21 mouse cellular contexts compared by ENCODE assay signal in genomic region chr3:89686031-89686430, GRCm38 (mm10). TPM values are rescaled to one million over a fixed set of nuclear protein-coding genes. Genes with fewer than 3 reads are reported as not detected.
A peak's percentile ranks its signal among the peaks of the same experiment; 100 is the strongest.
DNase-seq lines count a peak whose midpoint lies in the region; ATAC-seq and TF ChIP-seq lines count a peak whose summit lies in the region.
"Had no signal": no experiment of that assay in that cellular context is flagged by ENCODE, and none has a peak within 500 bp of the region (broad histone marks: within the 10 kb centered on the region; RNA-seq: fewer than 3 reads in every experiment).

No protein-coding gene starts in this region.

- no peak overlapping the region for H3K4me2 ChIP-seq in intestine, embryonic 16.5 days (ENCODE audit: low read depth, low read length)
- H3K4me2 ChIP-seq: forebrain, embryonic 13.5 days; heart, embryonic 11.5 days; heart, embryonic 15.5 days had no signal

- H3K79me2 ChIP-seq in MEL (ENCODE audit: control insufficient read depth, insufficient read depth, low read length, poor library complexity) = no peaks in the 10 kb centered on the region

- TF ChIP-seq CTCF in MEL (IDR thresholded peaks at IDR 0.05 in 2 of 3, conservative IDR thresholded peaks at IDR 0.05 in 1 of 3; ENCODE audit: control insufficient read depth in 1 of 3, insufficient read depth in 1 of 3, low read depth in 2 of 3, low read length in 3 of 3, poor library complexity in 1 of 3, severe bottlenecking in 1 of 3) = no peak
- TF ChIP-seq CTCF in gastrocnemius, adult 2 months (IDR thresholded peaks at IDR 0.05) = no peak

- no peak for ATAC-seq in intestine, embryonic 16.5 days
- ATAC-seq: forebrain, embryonic 13.5 days; forebrain, postnatal 0 days; hindbrain, embryonic 16.5 days had no signal

- peaks cover 0 to 4% of the 10 kb centered on the region in 2 experiments; a peak in 2 of 4 replicates for H3K4me1 ChIP-seq in MEL (ENCODE audit: control insufficient read depth in 1 of 2, insufficient read depth in 2 of 2, low read length in 2 of 2)
- H3K4me1 ChIP-seq in intestine, embryonic 16.5 days (ENCODE audit: control insufficient read depth, insufficient read depth, low read length) = no peaks in the 10 kb centered on the region

- no peak overlapping the region for H3K9ac ChIP-seq in MEL (ENCODE audit: control insufficient read depth, low read depth, low read length, poor library complexity, severe bottlenecking)
- no peak overlapping the region for H3K9ac ChIP-seq in intestine, embryonic 16.5 days (ENCODE audit: low read depth, low read length)
- H3K9ac ChIP-seq: forebrain, embryonic 13.5 days; forebrain, postnatal 0 days; heart, embryonic 15.5 days had no signal

- no peak for TF ChIP-seq RAD21 in MEL (IDR thresholded peaks at IDR 0.05; ENCODE audit: low read depth, low read length)

- no peaks in the 10 kb centered on the region for H3K9me3 ChIP-seq in MEL (replicated peaks; ENCODE audit: insufficient read depth, low read length)
- 0 out of 2 replicates have a peak, but pooled peaks cover 3% of the 10 kb centered on the region for H3K9me3 ChIP-seq in intestine, embryonic 16.5 days (ENCODE audit: control insufficient read depth, low read length)
- H3K9me3 ChIP-seq: forebrain, embryonic 13.5 days; heart, embryonic 15.5 days had no signal

- H3K27ac ChIP-seq in MEL (ENCODE audit: control insufficient read depth, low read depth, low read length) = no peak overlapping the region
- no peak overlapping the region for H3K27ac ChIP-seq in gastrocnemius, adult 2 months
- H3K27ac ChIP-seq in intestine, embryonic 16.5 days (ENCODE audit: low read length) = no peak overlapping the region
- H3K27ac ChIP-seq: embryonic facial prominence, embryonic 10.5 days; forebrain, embryonic 13.5 days; heart, embryonic 15.5 days had no signal

- peaks cover 15 to 17% of the 10 kb centered on the region in 2 experiments for H3K27me3 ChIP-seq in MEL (ENCODE audit: control insufficient read depth in 1 of 2, insufficient read depth in 2 of 2, low read length in 2 of 2)
- H3K27me3 ChIP-seq in intestine, embryonic 16.5 days (replicated peaks; ENCODE audit: control insufficient read depth, insufficient read depth, low read length) = no peaks in the 10 kb centered on the region
- H3K27me3 ChIP-seq: forebrain, embryonic 13.5 days had no signal

- no peak for TF ChIP-seq POLR2A in MEL (IDR thresholded peaks at IDR 0.05; ENCODE audit: control insufficient read depth in 1 of 2, insufficient read depth in 1 of 2, low read depth in 1 of 2, low read length in 2 of 2, poor library complexity in 1 of 2)

- WGBS in intestine, embryonic 16.5 days = 36% methylated on average over 5 of the region's 5 CpGs

- intact Hi-C loops in gastrocnemius, adult 2 months (cut with DNase I) = loop anchor here (10.0 kb wide), 1 partner anchor 341 kb away; the partner anchor contains the start of gene Adam15

- no peaks in the 10 kb centered on the region for H3K36me3 ChIP-seq in MEL (ENCODE audit: control insufficient read depth in 1 of 2, insufficient read depth in 2 of 2, low read length in 2 of 2)
- no peaks in the 10 kb centered on the region for H3K36me3 ChIP-seq in intestine, embryonic 16.5 days (ENCODE audit: control insufficient read depth, insufficient read depth, low read length)
- H3K36me3 ChIP-seq: embryonic facial prominence, embryonic 10.5 days; heart, embryonic 15.5 days had no signal

- peak in 1 of 2 experiments; percentile 26; a peak in 1 of 4 replicates for TF ChIP-seq EP300 in MEL (IDR thresholded peaks at IDR 0.05; ENCODE audit: low read depth in 1 of 2, low read length in 2 of 2)

- H3K4me3 ChIP-seq in MEL (ENCODE audit: control insufficient read depth in 1 of 2, insufficient read depth in 1 of 2, low read depth in 2 of 2, low read length in 2 of 2) = no peak overlapping the region
- H3K4me3 ChIP-seq in gastrocnemius, adult 2 months = no peak overlapping the region
- H3K4me3 ChIP-seq in intestine, embryonic 16.5 days (ENCODE audit: low read length) = no peak overlapping the region
- H3K4me3 ChIP-seq: embryonic facial prominence, embryonic 10.5 days; forebrain, embryonic 13.5 days; heart, embryonic 15.5 days had no signal

- DNase-seq in 416B (ENCODE audit: low read depth) (peak; percentile 80), MEL (ENCODE audit: low read depth, low spot score) (peak; percentile 34)
- DNase-seq in induced T-regulatory cell, adult 2 months (ENCODE audit: low read depth) = peak; percentile 27
- no peak for DNase-seq in gastrocnemius, adult 2 months
- no peak for DNase-seq in testis, postnatal 14 days (ENCODE audit: low spot score)
- DNase-seq: adrenal gland, postnatal 14 days; B cell, adult 2 months; cerebellum, adult 11-12 months; cerebellum, adult 9-10 months; cerebellum, postnatal 25 days; forebrain, postnatal 0 days; gastrocnemius, postnatal 25 days; heart, adult 11 months; heart, postnatal 14 days; kidney, adult 18-20 months had no signal

TF ChIP-seq in MEL, 35 proteins besides CTCF, POLR2A, EP300 and RAD21:
- TF ChIP-seq UBTF (IDR thresholded peaks at IDR 0.05; ENCODE audit: borderline replicate concordance, insufficient read depth, low read depth, low read length) (no peak), GATA1 (IDR thresholded peaks at IDR 0.05; ENCODE audit: low read depth, low read length) (0 out of 2 replicates have a peak, but pooled peaks have one; percentile 19), TCF12 (IDR thresholded peaks at IDR 0.05; ENCODE audit: low read depth, low read length) (0 out of 2 replicates have a peak, but pooled peaks have one; percentile 10)
TF ChIP-seq in MEL: peak in this region for 2.

RNA-seq across cellular contexts. Expression of gene Adar, which starts 28.8 kb away (rescaled TPM):
- 26.1 and 26.7 TPM in 2 replicates for total RNA-seq in MEL (2012; rRNA removed)
- polyA plus RNA-seq in MEL (2012; ENCODE audit: insufficient read depth in 1 of 2, insufficient read length in 2 of 2, low read depth in 1 of 2, low replicate concordance in 2 of 2, missing spikeins in 1 of 2) = 100 to 1,000 TPM in 1 of 2 experiments, 10 to 100 TPM in 1; 45.1 to 124 TPM
- 1 to 10 TPM; 3.0 to 3.4 TPM for total RNA-seq in gastrocnemius, adult 2 months (2021)
- 8.6 and 10.2 TPM in 2 replicates for polyA plus RNA-seq in intestine, embryonic 16.5 days (2015; fragmentation: Nextera tagmentation; extraction: Ambion mirVana)

Comparison
In these comparisons a context has a peak if more than half of its experiments do, and no peak if none do; other contexts are left out.
1. DNase-seq: peak in 416B (single experiment), MEL (single experiment) and induced T-regulatory cell, adult 2 months (single experiment); none in gastrocnemius, adult 2 months (single experiment) and testis, postnatal 14 days (single experiment).